Mouse (Mus musculus) kidney, postnatal 0 days (tissue): ENCODE results near the gene Sectm1b. TPM values are rescaled to one million over a fixed set of nuclear protein-coding genes. Genes with fewer than 3 reads are reported as not detected.
"Not testable (repeated sequence)": the region's sequence is repeated elsewhere in the genome, so short reads cannot be mapped to it uniquely, and the experiment has no call there.

Source experiments
- ATAC-seq: fragments of 200-750 bp; cut with Nextera tagmentation; replicated peaks from 2 replicates; pipeline ENCODE4 v1.8.0; 2017; ENCODE audit warnings: low read depth, moderate number of reproducible peaks, moderate TSS enrichment, moderate library complexity; ENCODE audit not compliant: low FRiP score
- DNase-seq: peaks from one replicate; pipeline ENCODE4 v3.0.0-alpha.2; 2016; ENCODE audit warnings: low spot score
- H3K27ac ChIP-seq: fragments of 300-500 bp; sonication (generic); 2 replicates; pipeline ENCODE4 v1.5.1; 2014; ENCODE audit warnings: mild to moderate bottlenecking
- H3K27me3 ChIP-seq: fragments of 300-500 bp; sonication (generic); 2 replicates; pipeline ENCODE4 v1.6.1; 2014; ENCODE audit warnings: low read length, mixed read lengths; ENCODE audit not compliant: insufficient read depth
- H3K36me3 ChIP-seq: fragments of 300-500 bp; sonication (generic); 2 replicates; pipeline ENCODE4 v1.6.1; 2014; ENCODE audit warnings: low read length, mixed read lengths; ENCODE audit not compliant: insufficient read depth
- H3K4me1 ChIP-seq: fragments of 300-500 bp; sonication (generic); replicated peaks from 2 replicates; pipeline ENCODE4 v1.6.1; 2014; ENCODE audit warnings: antibody characterized with exemption, low read length, mixed read lengths; ENCODE audit not compliant: insufficient read depth
- H3K4me2 ChIP-seq: fragments of 300-500 bp; sonication (generic); 2 replicates; pipeline ENCODE4 v1.6.1; 2014; ENCODE audit warnings: mild to moderate bottlenecking, low read length, moderate library complexity, mixed read lengths
- H3K4me3 ChIP-seq: fragments of 300-500 bp; sonication (generic); replicated peaks from 2 replicates; pipeline ENCODE4 v1.5.1; 2014; ENCODE audit warnings: low read depth, low read length
- H3K9ac ChIP-seq: fragments of 300-500 bp; sonication (generic); 2 replicates; pipeline ENCODE4 v1.6.1; 2014; ENCODE audit warnings: low read depth, low read length
- H3K9me3 ChIP-seq: fragments of 300-500 bp; sonication (generic); replicated peaks from 2 replicates; pipeline ENCODE4 v1.6.1; 2016; ENCODE audit warnings: low read length, inconsistent platforms, mixed read lengths
- CTCF ChIP-seq: IDR thresholded peaks from 2 replicates; pipeline ENCODE4 v1.5.1; 2016; ENCODE audit warnings: antibody characterized with exemption, low read depth, mild to moderate bottlenecking, moderate library complexity
- WGBS: fragments of 180-500 bp; shearing (Covaris S2); extraction: QIAGEN DNeasy Blood & Tissue Kit; methylation state at CpG from one replicate; pipeline ENCODE4 v1.1.7; 2014; 5-methylcytosine and 5-hydroxymethylcytosine counted together
- polyA plus RNA-seq: library from polyadenylated mRNA; unstranded; fragments of >200 nt; fragmentation: Nextera tagmentation; extraction: Ambion mirVana; gene quantifications from 2 replicates; pipeline ENCODE4 v1.2.1, GENCODE M21; 2015

The Sectm1b gene
- polyA plus RNA-seq, 1 experiment from 2014 or later = 2.0 TPM

DNA sequence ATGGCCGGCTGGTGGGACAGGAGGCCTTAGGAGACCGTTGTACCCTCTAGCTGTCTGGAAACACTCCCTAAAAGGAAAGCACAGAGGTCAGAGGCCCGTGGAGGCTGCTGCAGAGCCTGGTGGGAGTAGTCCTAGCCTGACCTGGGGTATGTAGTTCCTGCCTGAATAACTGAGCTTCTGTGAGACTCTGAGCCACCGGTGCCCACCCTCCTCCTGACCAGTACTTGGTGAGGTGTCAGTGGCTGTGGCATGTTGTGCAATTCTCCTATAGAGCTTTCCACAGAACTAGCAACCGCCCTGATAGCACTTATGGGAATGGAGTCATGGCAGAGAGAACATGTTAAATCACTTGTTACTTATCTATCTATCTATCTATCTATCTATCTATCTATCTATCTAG lies 12.3 kb upstream of the Sectm1b start:
- H3K4me2 ChIP-seq = no peak overlapping the region
- H3K9me3 ChIP-seq = no peaks in the 10 kb centered on the region
- no peaks in the 10 kb centered on the region for H3K36me3 ChIP-seq
- DNase-seq (no peak), ATAC-seq (no peak)
- no peaks in the 10 kb centered on the region for H3K27me3 ChIP-seq
- no peak overlapping the region for H3K27ac ChIP-seq
- no peak overlapping the region for H3K9ac ChIP-seq
- no peak overlapping the region for H3K4me3 ChIP-seq
- 52% methylated on average over 5 of the region's 5 CpGs for WGBS
- H3K4me1 ChIP-seq = no peaks in the 10 kb centered on the region
- TF ChIP-seq CTCF = no peak

DNA sequence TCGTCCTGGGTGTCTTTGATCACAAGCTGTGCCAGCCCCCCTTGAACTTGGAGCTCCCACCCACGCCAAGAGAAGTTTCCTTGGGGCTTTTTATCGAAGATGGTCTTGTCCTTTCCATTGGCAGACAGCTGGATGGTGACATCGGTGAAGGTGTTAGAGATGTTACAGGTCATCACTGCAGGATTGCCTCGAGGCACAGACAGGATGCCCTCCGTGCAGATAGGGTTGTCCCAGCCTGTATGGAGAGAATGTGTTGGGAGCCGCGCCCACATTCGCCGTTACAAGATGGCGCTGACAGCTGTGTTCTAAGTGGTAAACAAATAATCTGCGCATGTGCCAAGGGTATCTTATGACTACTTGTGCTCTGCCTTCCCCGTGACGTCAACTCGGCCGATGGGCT lies 6.3 kb upstream of the Sectm1b start:
- not testable (repeated sequence) for H3K4me3 ChIP-seq, DNase-seq, H3K9ac ChIP-seq, H3K4me1 ChIP-seq, H3K27me3 ChIP-seq, H3K4me2 ChIP-seq, H3K27ac ChIP-seq, H3K9me3 ChIP-seq, ATAC-seq, H3K36me3 ChIP-seq
- 92% methylated on average over 11 of the region's 16 CpGs for WGBS

DNA sequence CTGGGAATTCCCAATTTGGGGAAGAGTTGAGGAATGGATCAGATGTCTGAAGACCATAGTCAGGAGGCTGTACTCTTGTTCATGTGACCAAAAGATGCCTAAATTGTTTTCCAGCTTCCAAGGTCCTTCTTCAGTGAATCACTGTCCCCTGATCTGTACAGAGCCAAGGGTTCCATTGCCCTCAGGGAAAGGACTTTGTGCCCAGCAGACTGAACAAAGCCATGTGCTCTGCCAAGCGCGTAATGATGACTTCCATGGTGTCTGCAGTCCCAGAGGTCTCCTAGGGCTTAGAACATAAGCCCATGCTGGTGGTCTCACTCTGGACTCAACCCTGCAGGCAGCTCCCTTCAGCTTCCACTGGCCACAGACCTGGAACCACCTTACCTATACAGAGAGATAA lies 4.5 kb upstream of the Sectm1b start:
- ATAC-seq (no peak), DNase-seq (no peak)
- no peak overlapping the region for H3K4me2 ChIP-seq
- H3K4me3 ChIP-seq = no peak overlapping the region
- no peaks in the 10 kb centered on the region for H3K4me1 ChIP-seq
- H3K9ac ChIP-seq = no peak overlapping the region
- WGBS = 89% methylated on average over 2 of the region's 2 CpGs
- no peaks in the 10 kb centered on the region for H3K9me3 ChIP-seq
- no peak overlapping the region for H3K27ac ChIP-seq
- TF ChIP-seq CTCF = no peak
- H3K27me3 ChIP-seq = no peaks in the 10 kb centered on the region
- H3K36me3 ChIP-seq = no peaks in the 10 kb centered on the region

GRCm38 (mm10) chr11:121064197-121064596 lies 828 bp upstream of the Sectm1b start:
- Histone ChIP-seq H3K27ac (no peak overlapping the region), H3K4me3 (no peak overlapping the region), H3K4me1 (no peaks in the 10 kb centered on the region), H3K9ac (no peak overlapping the region), H3K4me2 (no peak overlapping the region), H3K9me3 (no peaks in the 10 kb centered on the region), H3K36me3 (no peaks in the 10 kb centered on the region), H3K27me3 (no peaks in the 10 kb centered on the region)
- WGBS = 55% methylated on average over 3 of the region's 3 CpGs
- TF ChIP-seq CTCF = peak; percentile 57; the same call in 1 of the 2 replicates
- DNase-seq = peak; percentile 77
- no peak for ATAC-seq

GRCm38 (mm10) chr11:121061615-121062014 lies 1.8 kb downstream of the Sectm1b start:
- WGBS = 59% methylated on average over 8 of the region's 8 CpGs
- H3K36me3 ChIP-seq = no peaks in the 10 kb centered on the region
- no peak overlapping the region for H3K4me3 ChIP-seq
- DNase-seq (no peak), ATAC-seq (no peak)
- no peak overlapping the region for H3K4me2 ChIP-seq
- TF ChIP-seq CTCF = no peak
- H3K27ac ChIP-seq = no peak overlapping the region
- H3K27me3 ChIP-seq = no peaks in the 10 kb centered on the region
- no peak overlapping the region for H3K9ac ChIP-seq
- no peaks in the 10 kb centered on the region for H3K9me3 ChIP-seq
- H3K4me1 ChIP-seq = 0 out of 2 replicates have a peak, but pooled peaks cover 3% of the 10 kb centered on the region

DNA sequence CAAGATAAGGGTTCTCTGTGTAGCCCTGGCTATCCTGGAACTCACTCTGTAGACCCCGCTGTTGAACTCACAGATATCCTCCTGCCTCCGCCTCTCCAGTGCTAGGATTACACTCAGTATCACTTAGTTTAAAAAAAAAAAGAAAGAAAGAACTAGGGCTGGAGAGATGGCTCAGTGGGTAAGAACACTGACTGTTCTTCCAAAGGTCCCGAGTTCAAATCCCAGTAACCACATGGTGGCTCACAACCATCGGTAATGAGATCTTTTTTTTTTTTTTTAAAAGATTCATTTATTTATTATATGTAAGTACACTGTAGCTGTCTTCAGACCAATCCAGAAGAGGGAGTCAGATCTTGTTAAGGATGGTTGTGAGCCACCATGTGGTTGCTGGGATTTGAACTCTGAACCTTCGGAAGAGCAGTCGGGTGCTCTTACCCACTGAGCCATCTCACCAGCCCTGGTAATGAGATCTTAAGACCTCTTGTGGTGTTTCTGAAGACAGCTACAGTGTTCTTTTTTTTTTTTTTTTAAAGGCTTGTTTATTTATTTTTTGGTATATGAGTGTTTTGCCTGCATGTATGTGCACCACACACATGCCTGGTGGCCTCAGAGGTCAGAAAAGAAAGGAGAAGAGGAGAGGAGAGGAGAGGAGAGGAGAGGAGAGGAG lies 2.8 kb downstream of the Sectm1b start:
- H3K4me1 ChIP-seq, H3K4me3 ChIP-seq, H3K9ac ChIP-seq, H3K36me3 ChIP-seq, DNase-seq, H3K27me3 ChIP-seq, ATAC-seq, H3K4me2 ChIP-seq, H3K9me3 ChIP-seq, H3K27ac ChIP-seq: not testable (repeated sequence)
- 86% methylated on average over 6 of the region's 6 CpGs for WGBS

DNA sequence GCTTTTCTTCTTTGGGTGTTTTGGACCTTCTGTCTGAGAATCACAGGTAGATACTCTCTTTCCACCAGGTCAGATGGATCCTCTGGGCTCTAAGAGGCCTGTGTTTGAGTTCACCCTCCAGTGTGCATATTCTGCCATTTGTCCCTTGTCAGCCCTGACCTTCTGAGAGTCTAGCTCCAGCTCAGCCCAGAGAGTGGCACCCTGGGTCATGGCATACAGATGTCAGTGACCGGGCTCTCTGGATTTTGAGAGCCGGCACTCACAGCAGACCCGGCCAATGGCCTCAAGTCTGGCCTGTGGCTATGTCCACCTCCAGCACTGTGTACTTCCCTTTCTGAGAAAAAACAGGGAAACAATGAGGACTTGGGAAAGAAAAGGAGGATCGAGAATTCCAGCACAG lies 3.9 kb downstream of the Sectm1b start:
- no peaks in the 10 kb centered on the region for H3K9me3 ChIP-seq
- H3K27me3 ChIP-seq = no peaks in the 10 kb centered on the region
- H3K4me2 ChIP-seq = no peak overlapping the region
- no peak overlapping the region for H3K4me3 ChIP-seq
- H3K9ac ChIP-seq = no peak overlapping the region
- TF ChIP-seq CTCF = no peak
- WGBS = 84% methylated on average over 4 of the region's 4 CpGs
- ATAC-seq (no peak), DNase-seq (no peak)
- H3K4me1 ChIP-seq = 0 out of 2 replicates have a peak, but pooled peaks cover 3% of the 10 kb centered on the region
- H3K27ac ChIP-seq = no peak overlapping the region
- no peaks in the 10 kb centered on the region for H3K36me3 ChIP-seq
